Mouse (Mus musculus): ENCODE data around the gene Gaa.
"Not testable (repeated sequence)": the region's sequence is repeated elsewhere in the genome, so short reads cannot be mapped to it uniquely, and the experiment has no call there.

The Gaa gene

GRCm38 (mm10) chr11:119252854-119253541 is 14.7 kb upstream of the Gaa start:
- DNase-seq (ENCODE audit: low spot score in 2 of 2) = peak in 1 of 2 experiments; percentile 68

- DNase-seq (ENCODE audit: low spot score in 2 of 2) = not testable (repeated sequence)
Observed at GRCm38 (mm10) chr11:119256557-119256956, 11.1 kb upstream of the Gaa start.

- no peak for DNase-seq (ENCODE audit: low spot score in 2 of 2)
Observed at GRCm38 (mm10) chr11:119258216-119258571, 9.5 kb upstream of the Gaa start.

GRCm38 (mm10) chr11:119258572-119259322 is 8.9 kb upstream of the Gaa start:
- peak; percentile 38 to 66 for DNase-seq (ENCODE audit: low spot score in 2 of 2)

- DNase-seq (ENCODE audit: low spot score in 2 of 2) = no peak
Observed at GRCm38 (mm10) chr11:119259977-119260376, 7.7 kb upstream of the Gaa start.

GRCm38 (mm10) chr11:119264413-119264812 is 3.3 kb upstream of the Gaa start:
- no peak for DNase-seq (ENCODE audit: low spot score in 2 of 2)

- DNase-seq (ENCODE audit: low spot score in 2 of 2) = no peak
Observed at GRCm38 (mm10) chr11:119265811-119266210, 1.9 kb upstream of the Gaa start.

- DNase-seq (ENCODE audit: low spot score in 2 of 2) = no peak
Observed at GRCm38 (mm10) chr11:119267241-119267674, 429 bp upstream of the Gaa start.

GRCm38 (mm10) chr11:119268557-119269195 is 989 bp downstream of the Gaa start:
- no peak for DNase-seq (ENCODE audit: low spot score in 2 of 2)

- DNase-seq (ENCODE audit: low spot score in 2 of 2) = not testable (repeated sequence)
Observed at GRCm38 (mm10) chr11:119272492-119272891, 4.8 kb downstream of the Gaa start.

- DNase-seq (ENCODE audit: low spot score in 2 of 2) = peak in 1 of 2 experiments; percentile 48
Observed at GRCm38 (mm10) chr11:119273186-119273930, 5.7 kb downstream of the Gaa start.

- DNase-seq (ENCODE audit: low spot score in 2 of 2) = no peak
Observed at GRCm38 (mm10) chr11:119281030-119281429, 13.3 kb downstream of the Gaa start.

- no peak for DNase-seq (ENCODE audit: low spot score in 2 of 2)
Observed at GRCm38 (mm10) chr11:119285791-119286527, 18.3 kb downstream of the Gaa start.

- DNase-seq (ENCODE audit: low spot score in 2 of 2) = no peak
Observed at GRCm38 (mm10) chr11:119287207-119287992, 19.7 kb downstream of the Gaa start.

- DNase-seq (ENCODE audit: low spot score in 2 of 2) = not testable (repeated sequence)
Observed at GRCm38 (mm10) chr11:119292861-119293260, 25.2 kb downstream of the Gaa start.

GRCm38 (mm10) chr11:119297996-119298395 is 30.3 kb downstream of the Gaa start:
- DNase-seq (ENCODE audit: low spot score in 2 of 2) = no peak

GRCm38 (mm10) chr11:119298917-119299316 is 31.2 kb downstream of the Gaa start:
- DNase-seq (ENCODE audit: low spot score in 2 of 2) = no peak

- DNase-seq (ENCODE audit: low spot score in 2 of 2) = peak; percentile 98 to 99
Observed at GRCm38 (mm10) chr11:119299391-119300245, 31.9 kb downstream of the Gaa start, which contains the start of gene Eif4a3. Gene Eif4a3, minus strand, starts transcription at chr11:119300089.

- no peak for DNase-seq (ENCODE audit: low spot score in 2 of 2)
Observed at GRCm38 (mm10) chr11:119300246-119300935, 32.7 kb downstream of the Gaa start.

All from spleen, postnatal 10 days (tissue).